Mouse (Mus musculus) hematopoietic stem cell, adult 5-6 weeks (primary cell): ENCODE measurements at regions not wholly inside any gene's neighbourhood (a gene's known extent, or its start where the extent isn't known, plus 50 kb on each side); places are given as distances from the start of the nearest gene placed in this dataset.

ENCODE experiments used
- ATAC-seq, 2 experiments: fragments of 125-278 bp in 1 of 2; replicated peaks in 1 of 2; 2 replicates each; pipeline ENCODE4 v1.8.0; 2016 to 2017; ENCODE audit warnings: inconsistent platforms in 2 of 2, mild to moderate bottlenecking in 2 of 2, moderate number of reproducible peaks in 2 of 2, low read depth in 1 of 2, moderate TSS enrichment in 1 of 2; ENCODE audit not compliant: low FRiP score in 2 of 2, poor library complexity in 2 of 2, severe bottlenecking in 2 of 2, insufficient read depth in 1 of 2, low TSS enrichment in 1 of 2

- ATAC-seq, result no peak
Measured at GRCm38 (mm10) chr12:94349623-94350156, 1342.3 kb upstream of the Flrt2 start.

GRCm38 (mm10) chr12:94364269-94364668 lies 1327.8 kb upstream of the Flrt2 start:
- ATAC-seq, result no peak

- no peak for ATAC-seq
Measured at GRCm38 (mm10) chr12:94399991-94400390, 1292.0 kb upstream of the Flrt2 start.

- no peak; a peak in 1 of 4 replicates for ATAC-seq
Measured at GRCm38 (mm10) chr12:94420918-94421317, 1271.1 kb upstream of the Flrt2 start.

DNA sequence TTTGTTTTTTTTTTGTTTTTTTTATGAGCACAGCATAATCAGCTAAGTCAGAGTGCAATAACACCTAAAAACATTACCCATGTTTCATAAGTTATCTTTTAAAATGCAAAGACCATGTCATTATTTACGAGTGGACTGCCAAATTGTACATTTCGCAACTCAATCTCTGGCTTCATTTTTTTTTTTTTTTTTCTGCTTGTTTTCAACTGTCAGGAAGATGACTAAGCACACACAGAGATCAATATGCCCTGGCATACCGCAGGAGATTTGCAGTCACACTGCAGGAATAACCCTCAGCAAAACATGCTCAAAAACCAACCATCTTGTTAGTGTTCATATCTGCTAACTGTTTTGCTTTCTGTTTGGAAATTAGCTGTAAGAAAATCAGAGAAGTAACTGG lies 1270.3 kb upstream of the Flrt2 start:
- peak in 1 of 2 experiments; percentile 62; a peak in 1 of 4 replicates for ATAC-seq

DNA sequence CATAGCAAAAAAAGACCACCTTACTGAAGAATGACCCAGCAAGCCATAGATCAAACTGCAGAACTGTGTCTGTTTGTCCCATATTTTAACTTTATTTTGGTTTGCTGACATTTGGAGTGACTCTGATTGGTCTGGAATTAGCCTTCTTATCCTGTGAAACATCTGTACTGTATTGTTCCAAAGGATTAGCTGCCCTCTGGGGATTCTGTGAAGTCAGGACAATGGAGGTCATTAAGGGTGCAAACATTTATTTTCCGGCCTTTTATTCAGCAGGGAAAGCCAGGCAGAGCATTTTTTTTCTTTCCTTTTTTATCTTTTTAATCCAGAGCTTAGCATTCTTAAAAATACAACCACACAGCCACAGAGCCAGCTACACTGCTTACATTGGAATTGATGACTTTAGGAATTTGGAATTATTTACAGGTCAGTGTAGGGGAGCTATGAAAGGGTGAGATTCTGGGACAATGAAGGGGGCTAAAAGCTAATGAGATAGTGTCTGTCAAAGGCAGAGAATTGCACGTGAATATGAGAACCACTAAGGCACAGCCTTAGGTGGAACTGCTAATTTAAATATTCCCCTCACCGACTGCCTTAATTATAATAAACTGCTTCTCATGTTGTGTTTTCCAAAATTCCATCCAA lies 1267.6 kb upstream of the Flrt2 start:
- no peak for ATAC-seq

GRCm38 (mm10) chr12:94449517-94449916 lies 1242.5 kb upstream of the Flrt2 start:
- no peak for ATAC-seq

GRCm38 (mm10) chr12:94468027-94468426 lies 1224.0 kb upstream of the Flrt2 start:
- ATAC-seq, result no peak

DNA sequence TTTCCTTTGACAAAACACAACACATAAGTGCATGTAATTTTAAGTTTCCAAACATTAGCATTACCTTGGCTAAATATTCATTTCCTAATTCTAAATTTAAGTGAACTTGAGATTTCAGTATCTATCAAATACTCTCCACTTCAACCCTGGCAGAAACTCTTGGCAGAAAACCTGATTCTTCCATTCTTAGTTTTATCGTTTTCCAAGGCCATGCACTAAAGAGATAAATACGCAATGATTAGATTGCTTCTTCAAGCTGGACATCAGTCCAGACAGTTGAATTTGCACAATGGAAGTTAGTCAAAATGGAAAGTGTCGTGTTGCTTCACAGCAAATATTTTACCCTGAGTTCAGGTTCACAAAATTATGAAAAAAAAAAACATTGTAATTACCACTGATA lies 1223.4 kb upstream of the Flrt2 start:
- ATAC-seq, result no peak

DNA sequence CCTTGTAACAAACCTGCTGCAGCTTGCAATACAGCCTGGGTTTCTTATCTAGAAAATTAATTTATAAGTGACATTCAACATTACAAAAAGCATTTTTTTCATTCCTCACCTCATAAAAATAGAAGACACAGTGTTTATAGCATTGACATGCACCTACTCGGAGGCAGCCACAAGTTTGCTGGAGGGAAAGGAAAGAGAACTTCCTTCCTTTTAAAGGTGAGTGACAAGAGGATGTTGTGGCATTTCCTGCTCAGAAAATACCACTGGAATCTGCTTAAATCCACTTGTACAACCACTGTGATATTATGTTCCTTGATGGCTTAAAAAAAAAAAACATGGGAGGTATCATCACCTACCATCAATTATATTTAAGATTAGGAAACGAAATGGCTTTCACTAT lies 1222.2 kb upstream of the Flrt2 start:
- peak; percentile 60 to 69; a peak in 3 of 4 replicates for ATAC-seq

- ATAC-seq, result peak in 1 of 2 experiments; percentile 29; a peak in 1 of 4 replicates
Measured at GRCm38 (mm10) chr12:94470981-94471380, 1221.0 kb upstream of the Flrt2 start.

DNA sequence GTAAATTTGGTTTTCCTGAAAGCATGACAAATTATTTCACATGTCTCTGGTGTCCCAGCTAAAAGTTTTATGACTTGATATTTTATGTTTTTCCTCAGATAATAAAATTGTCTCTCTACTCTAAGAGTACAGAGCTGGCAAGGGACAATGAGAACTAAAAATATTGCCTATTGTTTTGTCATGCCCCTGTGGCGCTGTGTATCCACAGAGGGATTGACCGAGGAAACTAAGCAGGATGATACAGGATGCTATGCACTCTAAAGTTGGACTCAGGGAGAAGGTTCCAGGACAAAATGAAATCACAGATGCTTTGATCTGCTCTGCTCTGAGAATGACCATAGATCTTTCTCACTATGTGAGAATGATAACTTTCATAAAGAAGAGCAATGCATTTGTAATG lies 1203.3 kb upstream of the Flrt2 start:
- no peak for ATAC-seq

DNA sequence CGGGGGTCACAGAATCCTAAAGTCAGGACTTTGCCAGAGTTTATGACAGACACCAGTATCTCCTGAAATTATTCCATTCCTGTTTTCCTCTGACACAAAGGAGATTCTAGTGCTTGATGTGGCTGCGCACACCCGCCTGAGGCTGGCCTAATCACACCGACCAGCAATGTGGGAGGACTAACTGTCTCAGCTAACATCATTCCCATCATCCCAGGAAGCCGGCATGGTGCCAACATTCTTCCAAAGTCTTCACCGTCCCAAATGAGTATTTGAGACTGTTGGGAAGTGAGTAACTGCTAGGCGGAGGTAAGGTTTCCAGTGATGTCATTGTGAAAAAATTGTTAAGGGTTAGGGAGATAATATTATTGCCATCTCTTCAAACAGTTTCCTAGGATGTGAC lies 1183.9 kb upstream of the Flrt2 start:
- no peak for ATAC-seq

DNA sequence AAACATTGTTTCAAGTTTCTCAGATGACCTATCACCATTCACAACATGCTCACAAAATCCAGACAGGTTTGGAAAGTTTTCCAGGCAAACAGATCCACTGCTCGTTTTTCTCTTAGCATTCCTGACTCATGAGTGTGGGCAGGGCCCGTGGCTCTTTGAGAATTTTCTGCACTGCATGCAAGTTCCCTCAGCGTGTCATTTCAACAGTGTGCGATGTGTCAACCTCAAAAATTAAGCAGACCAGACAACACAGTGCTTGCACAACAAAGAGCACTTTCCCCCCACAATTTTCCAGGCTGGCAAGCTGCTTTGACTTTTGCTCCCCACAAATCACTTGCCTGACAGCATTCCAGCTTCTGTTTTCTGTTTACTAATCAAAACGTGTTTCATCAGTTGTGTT lies 1182.2 kb upstream of the Flrt2 start:
- ATAC-seq, result no peak

- no peak for ATAC-seq
Measured at GRCm38 (mm10) chr12:94544706-94545105, 1147.3 kb upstream of the Flrt2 start.

- no peak for ATAC-seq
Measured at GRCm38 (mm10) chr12:94560374-94561194, 1131.4 kb upstream of the Flrt2 start.

DNA sequence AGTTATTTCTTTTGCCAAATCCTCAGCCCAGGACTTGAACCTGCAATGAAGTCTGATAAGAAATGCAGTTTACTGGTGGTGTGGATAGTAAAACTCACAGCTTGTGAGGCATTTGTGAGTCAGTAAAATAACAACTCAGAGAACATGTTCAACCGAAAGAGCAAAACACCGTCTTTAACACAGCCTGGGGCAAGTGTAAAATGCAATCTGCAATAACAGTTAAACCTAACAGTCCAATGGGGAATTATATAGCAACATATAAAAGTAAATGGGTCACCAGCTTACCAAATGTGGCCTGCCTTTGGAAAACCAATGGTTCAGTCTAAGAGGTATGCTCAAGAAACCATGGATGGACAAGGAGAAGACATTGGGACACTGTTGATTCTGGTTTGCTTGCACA lies 1117.0 kb upstream of the Flrt2 start:
- no peak for ATAC-seq

- no peak for ATAC-seq
Measured at GRCm38 (mm10) chr12:94580345-94580744, 1111.7 kb upstream of the Flrt2 start.
